Mouse (Mus musculus) MEL (cell line): Measurements from ENCODE around the gene Actr1a. TPM values are rescaled to one million over a fixed set of nuclear protein-coding genes. Genes with fewer than 3 reads are reported as not detected.

Source experiments
- DNase-seq: peaks from one replicate; pipeline ENCODE4 v3.0.0; 2011; ENCODE audit warnings: low read depth, low spot score
- H3K27ac ChIP-seq: 2 replicates; pipeline ENCODE4 v1.5.1; 2012; ENCODE audit warnings: low read depth, mild to moderate bottlenecking, control low read depth, low read length, moderate library complexity; ENCODE audit not compliant: control insufficient read depth
- H3K27me3 ChIP-seq, 2 experiments: fragments of 150-350 bp in 1 of 2; sonication (generic) in 1 of 2; 2 replicates each; pipeline ENCODE4 v1.6.1; 2012; ENCODE audit warnings: low read length in 2 of 2, mild to moderate bottlenecking in 2 of 2, improper control_type of control experiment in 1 of 2, moderate library complexity in 1 of 2; ENCODE audit not compliant: insufficient read depth in 2 of 2, control insufficient read depth in 1 of 2
- H3K36me3 ChIP-seq, 2 experiments: 2 replicates each; pipeline ENCODE4 v1.6.1; 2012 to 2014; ENCODE audit warnings: low read length in 2 of 2, improper control_type of control experiment in 1 of 2, inconsistent platforms in 1 of 2, mild to moderate bottlenecking in 1 of 2; ENCODE audit not compliant: insufficient read depth in 2 of 2, control insufficient read depth in 1 of 2
- H3K4me1 ChIP-seq, 2 experiments: fragments of 150-350 bp in 1 of 2; sonication (generic) in 1 of 2; 2 replicates each; pipeline ENCODE4 v1.6.1; 2012; ENCODE audit warnings: low read length in 2 of 2, improper control_type of control experiment in 1 of 2, mild to moderate bottlenecking in 1 of 2; ENCODE audit not compliant: insufficient read depth in 2 of 2, control insufficient read depth in 1 of 2
- H3K4me3 ChIP-seq, 2 experiments: fragments of 150-350 bp in 1 of 2; sonication (generic) in 1 of 2; 2 replicates each; pipeline ENCODE4 v1.5.1; 2012; ENCODE audit warnings: low read depth in 2 of 2, low read length in 2 of 2, mild to moderate bottlenecking in 2 of 2, moderate library complexity in 2 of 2, control low read depth in 1 of 2, improper control_type of control experiment in 1 of 2; ENCODE audit not compliant: control insufficient read depth in 1 of 2, insufficient read depth in 1 of 2
- H3K79me2 ChIP-seq: 2 replicates; pipeline ENCODE4 v1.6.1; 2012; ENCODE audit warnings: mild to moderate bottlenecking, low read length, moderate library complexity; ENCODE audit not compliant: control insufficient read depth, poor library complexity, insufficient read depth
- H3K9ac ChIP-seq: 2 replicates; pipeline ENCODE4 v1.6.1; 2012; ENCODE audit warnings: low read depth, mild to moderate bottlenecking, control low read depth, low read length, moderate library complexity; ENCODE audit not compliant: control insufficient read depth, poor library complexity, severe bottlenecking
- H3K9me3 ChIP-seq: fragments of 150-350 bp; sonication (generic); replicated peaks from 2 replicates; pipeline ENCODE4 v1.6.1; 2012; ENCODE audit warnings: mild to moderate bottlenecking, low read length, improper control_type of control experiment, moderate library complexity; ENCODE audit not compliant: insufficient read depth
- BHLHE40 ChIP-seq: IDR thresholded peaks from 2 replicates; pipeline ENCODE4 v1.6.1; 2012; ENCODE audit warnings: low read depth, mild to moderate bottlenecking, inconsistent platforms, low read length, improper control_type of control experiment, borderline replicate concordance
- CTCF ChIP-seq, 3 experiments: IDR thresholded peaks in 2 of 3; conservative IDR thresholded peaks in 1 of 3; 2 replicates each; pipeline ENCODE4 v1.5.1; 2011 to 2012; ENCODE audit warnings: low read length in 3 of 3, low read depth in 2 of 3, mild to moderate bottlenecking in 2 of 3, improper control_type of control experiment in 1 of 3, inconsistent platforms in 1 of 3, mixed read lengths in 1 of 3, moderate library complexity in 1 of 3; ENCODE audit not compliant: control insufficient read depth in 1 of 3, insufficient read depth in 1 of 3, poor library complexity in 1 of 3, severe bottlenecking in 1 of 3
- ELF1 ChIP-seq: IDR thresholded peaks from 2 replicates; pipeline ENCODE4 v1.6.1; 2014; ENCODE audit warnings: low read depth, mild to moderate bottlenecking, inconsistent platforms, low read length, improper control_type of control experiment, moderate library complexity
- EP300 ChIP-seq, 2 experiments: IDR thresholded peaks; 2 replicates each; pipeline ENCODE4 v1.6.1; 2011; ENCODE audit warnings: improper control_type of control experiment in 2 of 2, low read length in 2 of 2, low read depth in 1 of 2, mild to moderate bottlenecking in 1 of 2
- GATA1 ChIP-seq: IDR thresholded peaks from 2 replicates; pipeline ENCODE4 v1.6.1; 2011; ENCODE audit warnings: low read depth, low read length, improper control_type of control experiment
- HCFC1 ChIP-seq: IDR thresholded peaks from 2 replicates; pipeline ENCODE4 v1.6.1; 2012; ENCODE audit warnings: low read depth, mild to moderate bottlenecking, inconsistent platforms, low read length, improper control_type of control experiment, moderate library complexity
- MAFK ChIP-seq: IDR thresholded peaks from 2 replicates; pipeline ENCODE4 v1.6.1; 2011; ENCODE audit warnings: low read depth, mild to moderate bottlenecking, low read length, improper control_type of control experiment, borderline replicate concordance
- MEF2A ChIP-seq: IDR thresholded peaks from 2 replicates; pipeline ENCODE4 v1.6.1; 2014; ENCODE audit warnings: low read depth, mild to moderate bottlenecking, inconsistent platforms, low read length, improper control_type of control experiment; ENCODE audit not compliant: poor library complexity, insufficient replicate concordance, severe bottlenecking; ENCODE audit errors: extremely low read depth
- MXI1 ChIP-seq: IDR thresholded peaks from 2 replicates; pipeline ENCODE4 v1.6.1; 2011; ENCODE audit warnings: mild to moderate bottlenecking, low read depth, low read length, improper control_type of control experiment
- MYB ChIP-seq: IDR thresholded peaks from 2 replicates; pipeline ENCODE4 v1.6.1; 2011; ENCODE audit warnings: mild to moderate bottlenecking, low read depth, low read length, improper control_type of control experiment
- POLR2A ChIP-seq, 2 experiments: IDR thresholded peaks; 2 replicates each; pipeline ENCODE4 v1.6.1; 2011 to 2012; ENCODE audit warnings: low read length in 2 of 2, mild to moderate bottlenecking in 2 of 2, control low read depth in 1 of 2, improper control_type of control experiment in 1 of 2, low read depth in 1 of 2, moderate library complexity in 1 of 2; ENCODE audit not compliant: control insufficient read depth in 1 of 2, insufficient read depth in 1 of 2, poor library complexity in 1 of 2
- RAD21 ChIP-seq: IDR thresholded peaks from 2 replicates; pipeline ENCODE4 v1.6.1; 2011; ENCODE audit warnings: mild to moderate bottlenecking, low read depth, low read length, improper control_type of control experiment
- RCOR1 ChIP-seq: IDR thresholded peaks from 2 replicates; pipeline ENCODE4 v1.6.1; 2012; ENCODE audit warnings: low read depth, mild to moderate bottlenecking, inconsistent platforms, low read length, improper control_type of control experiment
- SIN3A ChIP-seq: IDR thresholded peaks from 2 replicates; pipeline ENCODE4 v1.6.1; 2012; ENCODE audit warnings: low read length, improper control_type of control experiment, inconsistent platforms
- SMC3 ChIP-seq: IDR thresholded peaks from 2 replicates; pipeline ENCODE4 v1.6.1; 2011; ENCODE audit warnings: low read depth, low read length, improper control_type of control experiment
- TAL1 ChIP-seq: IDR thresholded peaks from 2 replicates; pipeline ENCODE4 v1.6.1; 2012; ENCODE audit warnings: mild to moderate bottlenecking, inconsistent platforms, low read length, moderate library complexity, mixed read lengths
- TBP ChIP-seq: IDR thresholded peaks from 2 replicates; pipeline ENCODE4 v1.8.0; 2011; ENCODE audit warnings: low read depth, low read length, improper control_type of control experiment
- TCF12 ChIP-seq: IDR thresholded peaks from 2 replicates; pipeline ENCODE4 v1.6.1; 2014; ENCODE audit warnings: low read depth, mild to moderate bottlenecking, inconsistent platforms, low read length, improper control_type of control experiment, moderate library complexity
- UBTF ChIP-seq: IDR thresholded peaks from 2 replicates; pipeline ENCODE4 v1.6.1; 2012; ENCODE audit warnings: low read depth, mild to moderate bottlenecking, inconsistent platforms, low read length, improper control_type of control experiment, moderate library complexity, borderline replicate concordance; ENCODE audit not compliant: insufficient read depth
- USF1 ChIP-seq: IDR thresholded peaks from 2 replicates; pipeline ENCODE4 v1.6.1; 2014; ENCODE audit warnings: low read depth, mild to moderate bottlenecking, inconsistent platforms, low read length, improper control_type of control experiment, moderate library complexity
- USF2 ChIP-seq, 2 experiments: IDR thresholded peaks; 2 replicates each; pipeline ENCODE4 v1.6.1; 2011 to 2012; ENCODE audit warnings: improper control_type of control experiment in 2 of 2, low read length in 2 of 2, borderline replicate concordance in 1 of 2, inconsistent platforms in 1 of 2, low read depth in 1 of 2, mild to moderate bottlenecking in 1 of 2; ENCODE audit not compliant: insufficient read depth in 1 of 2
- polyA plus RNA-seq, 2 experiments: library from polyadenylated mRNA; stranded (reverse) in 1 of 2; unstranded in 1 of 2; fragments of >175 nt in 1 of 2; fragments of >200 nt in 1 of 2; gene quantifications; 2 replicates each; pipeline versions ENCODE4 v1.2.1 to v1.2.4; 2012; ENCODE audit warnings: low replicate concordance in 2 of 2, low read depth in 1 of 2; ENCODE audit not compliant: insufficient read length in 2 of 2, insufficient read depth in 1 of 2, missing spikeins in 1 of 2
- total RNA-seq: library from RNA; depleted of rRNA; stranded (reverse); fragments of 300-350 nt; gene quantifications from 2 replicates; pipeline ENCODE4 v1.2.3, GENCODE M21; 2012

The Actr1a gene
- total and polyA plus RNA-seq, 3 experiments: 140 to 530 (median 193) TPM

GRCm38 (mm10) chr19:46422384-46423338, 27.1 kb upstream of the Actr1a start:
- Histone ChIP-seq H3K9ac (no peak overlapping the region), H3K4me1 (no peaks in the 10 kb centered on the region), H3K79me2 (no peaks in the 10 kb centered on the region), H3K36me3 (0 out of 4 replicates have a peak, but pooled peaks cover 0 to 2% of the 10 kb centered on the region in 2 experiments), H3K27me3 (no peaks in the 10 kb centered on the region), H3K9me3 (no peaks in the 10 kb centered on the region), H3K27ac (no peak overlapping the region), H3K4me3 (no peak overlapping the region)
- DNase-seq: no peak
- TF ChIP-seq MEF2A (no peak), SMC3 (no peak), UBTF (no peak), HCFC1 (no peak), MYB (no peak), USF2 (IDR thresholded peaks at IDR 0.05; ENCODE audit: borderline replicate concordance in 1 of 2, insufficient read depth in 1 of 2, low read depth in 1 of 2, low read length in 2 of 2) (no peak), MXI1 (no peak), BHLHE40 (no peak), TAL1 (no peak), RAD21 (no peak), GATA1 (no peak), TBP (no peak), SIN3A (no peak), USF1 (no peak), POLR2A (IDR thresholded peaks at IDR 0.05; ENCODE audit: control insufficient read depth in 1 of 2, insufficient read depth in 1 of 2, low read depth in 1 of 2, low read length in 2 of 2, poor library complexity in 1 of 2) (no peak), EP300 (IDR thresholded peaks at IDR 0.05; ENCODE audit: low read depth in 1 of 2, low read length in 2 of 2) (no peak), CTCF (IDR thresholded peaks at IDR 0.05 in 2 of 3, conservative IDR thresholded peaks at IDR 0.05 in 1 of 3; ENCODE audit: control insufficient read depth in 1 of 3, insufficient read depth in 1 of 3, low read depth in 2 of 3, low read length in 3 of 3, poor library complexity in 1 of 3, severe bottlenecking in 1 of 3) (no peak), TCF12 (no peak), ELF1 (no peak)

GRCm38 (mm10) chr19:46420410-46420809, 24.9 kb upstream of the Actr1a start:
- TF ChIP-seq MAFK: no peak
- TF ChIP-seq UBTF: no peak
- TF ChIP-seq ELF1: no peak
- no peak for TF ChIP-seq RCOR1
- DNase-seq: no peak
- H3K27me3 ChIP-seq: no peaks in the 10 kb centered on the region
- no peaks in the 10 kb centered on the region for H3K9me3 ChIP-seq
- no peak overlapping the region for H3K4me3 ChIP-seq
- H3K4me1 ChIP-seq: no peaks in the 10 kb centered on the region
- no peak overlapping the region for H3K27ac ChIP-seq
- H3K79me2 ChIP-seq: no peaks in the 10 kb centered on the region; the same call in 1 of the 2 replicates
- H3K36me3 ChIP-seq: no peaks in the 10 kb centered on the region; a peak in 1 of 4 replicates
- no peak overlapping the region for H3K9ac ChIP-seq
